In the genomic region with DNA sequence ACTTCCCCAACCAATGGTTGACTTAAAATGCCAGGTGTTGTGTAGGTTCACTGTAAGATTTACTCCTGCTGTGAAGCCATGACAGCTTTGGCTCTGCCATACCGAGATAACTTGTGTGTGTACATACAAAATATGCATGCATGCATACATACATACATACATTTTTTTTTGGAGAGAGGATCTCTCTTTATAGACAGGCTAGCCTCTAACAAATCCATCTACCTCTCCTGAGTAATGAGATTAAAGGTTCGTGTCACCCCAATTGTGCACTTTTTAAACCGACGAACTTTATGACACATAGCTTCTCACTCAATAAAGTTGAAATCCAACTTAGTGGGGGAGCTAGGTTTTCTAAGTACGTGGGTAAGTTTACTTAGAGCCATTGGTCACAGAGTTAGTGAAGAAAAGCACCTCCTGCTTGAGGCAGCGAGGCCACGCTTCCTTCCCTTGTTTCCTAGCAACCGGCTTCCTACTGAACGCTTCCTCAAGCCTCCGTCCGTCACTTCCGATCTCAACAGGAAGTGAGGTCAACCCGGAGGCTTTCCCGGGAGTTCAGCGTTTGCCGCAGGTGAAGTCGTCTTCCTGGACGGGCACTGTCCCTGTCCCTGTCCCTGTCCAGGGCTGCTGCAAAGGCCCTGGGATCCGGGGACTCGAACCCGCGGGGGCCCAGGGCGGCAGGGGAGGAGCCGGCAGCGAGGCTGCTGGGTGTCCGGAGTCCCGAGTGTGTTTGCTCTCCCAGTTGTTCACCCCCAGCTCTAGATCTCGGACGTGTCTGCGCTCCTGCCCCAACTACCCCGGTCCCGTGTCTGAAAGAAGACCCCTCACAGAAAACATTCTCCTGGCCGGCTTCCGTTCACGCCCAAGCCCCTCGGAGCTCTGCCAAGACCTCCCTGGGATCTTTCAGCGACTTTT, we compare ENCODE assay signal across 8 mouse cellular contexts. TPM values are rescaled to one million over a fixed set of nuclear protein-coding genes. Genes with fewer than 3 reads are reported as not detected.
DNase-seq lines count a peak whose midpoint lies in the region; ATAC-seq and TF ChIP-seq lines count a peak whose summit lies in the region.

A gene (plus strand): TSS at position 519 of the 912 bp plus-strand sequence.

- H3K27ac ChIP-seq in ES-Bruce4 (ENCODE audit: insufficient read depth, low read length): peak within 1 kb of the TSS; percentile 94
- no peak within 1 kb of the TSS for H3K27ac ChIP-seq in forebrain, embryonic 13.5 days
- H3K27ac ChIP-seq in liver, postnatal 0 days (ENCODE audit: low read depth): peak within 1 kb of the TSS; percentile 74
- peak within 1 kb of the TSS; percentile 46; the same call in 1 of the 2 replicates for H3K27ac ChIP-seq in neural tube, embryonic 14.5 days (ENCODE audit: low read depth, low read length)

- H3K4me2 ChIP-seq in forebrain, embryonic 13.5 days: peak within 1 kb of the TSS; percentile 87
- H3K4me2 ChIP-seq in liver, postnatal 0 days (ENCODE audit: low read depth, low read length): peak within 1 kb of the TSS; percentile 89
- H3K4me2 ChIP-seq in neural tube, embryonic 14.5 days (ENCODE audit: low read depth, low read length): peak within 1 kb of the TSS; percentile 77

- intact Hi-C loops in heart, postnatal 10 days (cut with DNase I): loop anchor here (10.0 kb wide), 1 partner anchor 588 kb away; a partner anchor contains a TSS

- TF ChIP-seq CTCF in ES-Bruce4 (IDR thresholded peaks at IDR 0.05; ENCODE audit: low read depth, low read length): no peak
- TF ChIP-seq CTCF in liver, postnatal 0 days (IDR thresholded peaks at IDR 0.05; ENCODE audit: low read depth): no peak

- peak within 1 kb of the TSS; percentile 95 for H3K9ac ChIP-seq in ES-Bruce4 (ENCODE audit: low read depth, poor library complexity, severe bottlenecking)
- peak within 1 kb of the TSS; percentile 83 for H3K9ac ChIP-seq in forebrain, embryonic 13.5 days
- H3K9ac ChIP-seq in liver, postnatal 0 days (replicated peaks): peak within 1 kb of the TSS; percentile 94
- H3K9ac ChIP-seq in neural tube, embryonic 14.5 days (replicated peaks; ENCODE audit: low read depth, low read length): peak within 1 kb of the TSS; percentile 87

- 5% methylated on average over 37 of the region's 37 CpGs for WGBS in forebrain, embryonic 13.5 days
- 5% methylated on average over 37 of the region's 37 CpGs for WGBS in large intestine, adult 2 months
- WGBS in liver, postnatal 0 days (ENCODE audit: insufficient replicate concordance): 5% methylated on average over 37 of the region's 37 CpGs
- 6% methylated on average over 37 of the region's 37 CpGs for WGBS in neural tube, embryonic 14.5 days

- peak; percentile 24 for TF ChIP-seq POLR2A in ES-Bruce4 (IDR thresholded peaks at IDR 0.05; ENCODE audit: insufficient read depth, low read length)

- peak; percentile 90 to 91 for DNase-seq in heart, postnatal 10 days
- DNase-seq in large intestine, adult 2 months (ENCODE audit: low read depth, low spot score): peak; percentile 95
- DNase-seq in liver, postnatal 0 days: peak; percentile 86
- DNase-seq in testis, postnatal 10 days (ENCODE audit: low spot score): peak; percentile 76

- H3K36me3 ChIP-seq in ES-Bruce4 (ENCODE audit: control insufficient read depth, insufficient read depth, low read length, poor library complexity, severe bottlenecking): peaks cover 7% of the 10 kb centered on the region; the same call in 1 of the 2 replicates
- H3K36me3 ChIP-seq in forebrain, embryonic 13.5 days (ENCODE audit: poor library complexity, severe bottlenecking): peaks cover 29% of the 10 kb centered on the region
- H3K36me3 ChIP-seq in liver, postnatal 0 days (replicated peaks; ENCODE audit: insufficient read depth, low read length): peaks cover 2% of the 10 kb centered on the region
- H3K36me3 ChIP-seq in neural tube, embryonic 14.5 days (ENCODE audit: control insufficient read depth, insufficient read depth, low read length): 0 out of 2 replicates have a peak, but pooled peaks cover 3% of the 10 kb centered on the region

- H3K4me1 ChIP-seq in ES-Bruce4 (ENCODE audit: control insufficient read depth, insufficient read depth, low read length): no peaks in the 10 kb centered on the region
- H3K4me1 ChIP-seq in forebrain, embryonic 13.5 days: peaks cover 10% of the 10 kb centered on the region
- peaks cover 5% of the 10 kb centered on the region for H3K4me1 ChIP-seq in liver, postnatal 0 days (ENCODE audit: insufficient read depth)
- H3K4me1 ChIP-seq in neural tube, embryonic 14.5 days (ENCODE audit: control insufficient read depth, insufficient read depth, low read length): peaks cover 4% of the 10 kb centered on the region; the same call in 1 of the 2 replicates

- no peaks in the 10 kb centered on the region for H3K27me3 ChIP-seq in ES-Bruce4 (ENCODE audit: control insufficient read depth, insufficient read depth, low read length, poor library complexity, severe bottlenecking)
- no peaks in the 10 kb centered on the region for H3K27me3 ChIP-seq in forebrain, embryonic 13.5 days
- H3K27me3 ChIP-seq in liver, postnatal 0 days (ENCODE audit: insufficient read depth, low read length): no peaks in the 10 kb centered on the region
- H3K27me3 ChIP-seq in neural tube, embryonic 14.5 days (ENCODE audit: control insufficient read depth, insufficient read depth, low read length): no peaks in the 10 kb centered on the region; the same call in 1 of the 2 replicates

- ATAC-seq in cerebellum, adult (ENCODE audit: insufficient number of reproducible peaks, low FRiP score, low TSS enrichment): peak; percentile 97
- peak; percentile 97 for ATAC-seq in forebrain, embryonic 13.5 days
- ATAC-seq in liver, postnatal 0 days: peak; percentile 91
- peak; percentile 95 for ATAC-seq in neural tube, embryonic 14.5 days (ENCODE audit: low read depth)

- H3K9me3 ChIP-seq in ES-Bruce4 (replicated peaks; ENCODE audit: control insufficient read depth, insufficient read depth, low read length, poor library complexity, severe bottlenecking): no peaks in the 10 kb centered on the region
- H3K9me3 ChIP-seq in forebrain, embryonic 13.5 days (replicated peaks): no peaks in the 10 kb centered on the region
- H3K9me3 ChIP-seq in liver, postnatal 0 days (ENCODE audit: low read length): no peaks in the 10 kb centered on the region
- no peaks in the 10 kb centered on the region for H3K9me3 ChIP-seq in neural tube, embryonic 14.5 days (ENCODE audit: control insufficient read depth, low read length)

- peak within 1 kb of the TSS; percentile 80 for H3K4me3 ChIP-seq in ES-Bruce4 (ENCODE audit: low read depth, low read length)
- peak within 1 kb of the TSS; percentile 83 for H3K4me3 ChIP-seq in forebrain, embryonic 13.5 days
- H3K4me3 ChIP-seq in liver, postnatal 0 days (ENCODE audit: low read depth, low read length): peak within 1 kb of the TSS; percentile 88
- peak within 1 kb of the TSS; percentile 70 for H3K4me3 ChIP-seq in neural tube, embryonic 14.5 days (ENCODE audit: low read depth, low read length)

- TF ChIP-seq EP300 in ES-Bruce4 (IDR thresholded peaks at IDR 0.05; ENCODE audit: insufficient read depth, low read depth, low read length): no peak
- no peak for TF ChIP-seq EP300 in liver, postnatal 0 days (IDR thresholded peaks at IDR 0.05; ENCODE audit: low read depth)

RNA-seq across cellular contexts. Expression of the gene that starts here (rescaled TPM):
- 29.7 and 31.9 TPM in 2 replicates for polyA plus RNA-seq in ES-Bruce4 (2011; ENCODE audit: insufficient read depth, insufficient read length, low read depth, missing spikeins)
- polyA plus RNA-seq in forebrain, embryonic 13.5 days (2015; fragmentation: Nextera tagmentation; extraction: Ambion mirVana): 18.0 and 19.1 TPM in 2 replicates
- total RNA-seq in heart, postnatal 10 days (2021): 10 to 100 TPM; 23.0 to 26.1 TPM
- 10.2 and 11.7 TPM in 2 replicates for polyA plus RNA-seq in large intestine, adult 2 months (2012; rRNA removed)
- polyA plus RNA-seq in liver, postnatal 0 days (2015; fragmentation: Nextera tagmentation; extraction: Ambion mirVana): 5.4 and 5.6 TPM in 2 replicates
- polyA plus RNA-seq in neural tube, embryonic 14.5 days (2014; fragmentation: Nextera tagmentation; extraction: Ambion mirVana): 17.9 and 23.5 TPM in 2 replicates
